Mouse (Mus musculus) testis, postnatal 10 days (tissue): Measurements from ENCODE around the gene Entpd6.

Experiments used
- DNase-seq: peaks from one replicate; pipeline ENCODE4 v3.0.0; 2021; ENCODE audit warnings: low spot score

Entpd6 gene

GRCm38 (mm10) chr2:150748854-150749253 is at the start of gene Entpd6:
Gene Entpd6 (plus strand): TSS chr2:150749042.
- DNase-seq: peak; percentile 92

GRCm38 (mm10) chr2:150712167-150712674 is 36.6 kb upstream of the Entpd6 start:
- no peak for DNase-seq

- DNase-seq: no peak
These were observed 12.9 kb upstream of the Entpd6 start for GRCm38 (mm10) chr2:150735756-150736576.

GRCm38 (mm10) chr2:150737881-150738280 is 11.0 kb upstream of the Entpd6 start:
- peak; percentile 47 for DNase-seq

- no peak for DNase-seq
These were observed 8.5 kb upstream of the Entpd6 start for GRCm38 (mm10) chr2:150740145-150740841.

GRCm38 (mm10) chr2:150741405-150741804 is 7.4 kb upstream of the Entpd6 start:
- no peak for DNase-seq

- no peak for DNase-seq
These were observed 3.8 kb upstream of the Entpd6 start for GRCm38 (mm10) chr2:150745016-150745415.

- DNase-seq: no peak
These were observed 441 bp downstream of the Entpd6 start for GRCm38 (mm10) chr2:150749283-150749682.

- no peak for DNase-seq
These were observed 1.5 kb downstream of the Entpd6 start for GRCm38 (mm10) chr2:150750129-150750979.

GRCm38 (mm10) chr2:150755016-150755415 is 6.2 kb downstream of the Entpd6 start:
- no peak for DNase-seq

- no peak for DNase-seq
These were observed 12.6 kb downstream of the Entpd6 start for GRCm38 (mm10) chr2:150761476-150761875.

- no peak for DNase-seq
These were observed 16.8 kb downstream of the Entpd6 start for GRCm38 (mm10) chr2:150765619-150766018.

GRCm38 (mm10) chr2:150766083-150766862 is 17.4 kb downstream of the Entpd6 start:
- no peak for DNase-seq

- DNase-seq: no peak
These were observed 19.8 kb downstream of the Entpd6 start for GRCm38 (mm10) chr2:150768678-150769077.

- DNase-seq: peak; percentile 77
These were observed 21.9 kb downstream of the Entpd6 start for GRCm38 (mm10) chr2:150770747-150771146.

- no peak for DNase-seq
These were observed 22.3 kb downstream of the Entpd6 start for GRCm38 (mm10) chr2:150771169-150771568.

- DNase-seq: no peak
These were observed 23.2 kb downstream of the Entpd6 start for GRCm38 (mm10) chr2:150771996-150772395.

GRCm38 (mm10) chr2:150772466-150773119 is 23.8 kb downstream of the Entpd6 start:
- no peak for DNase-seq

- DNase-seq: no peak
These were observed 34.0 kb downstream of the Entpd6 start for GRCm38 (mm10) chr2:150782801-150783200.

GRCm38 (mm10) chr2:150786251-150787180 is 37.7 kb downstream of the Entpd6 start, which contains the start of gene Pygb:
Gene Pygb (plus strand): TSS chr2:150786735.
- peak; percentile 91 for DNase-seq
